Mouse (Mus musculus): ENCODE data around the gene Mboat7. TPM values are rescaled to one million over a fixed set of nuclear protein-coding genes. Genes with fewer than 3 reads are reported as not detected.

Mboat7 gene
- total and polyA plus RNA-seq, 2 experiments = 15.9 to 58.3 TPM

- no peak overlapping the region for H3K9ac ChIP-seq (ENCODE audit: low read depth, low read length)
- no peak overlapping the region for H3K27ac ChIP-seq (replicated peaks; ENCODE audit: insufficient read depth, low read depth, low read length)
- TF ChIP-seq POLR2A (IDR thresholded peaks at IDR 0.05; ENCODE audit: extremely low read depth, insufficient read depth, low read length) (no peak), CTCF (IDR thresholded peaks at IDR 0.05; ENCODE audit: low read depth, low read length) (no peak)
- no peak overlapping the region for H3K4me3 ChIP-seq (ENCODE audit: insufficient read depth, low read depth, low read length)
- 70% methylated on average over 14 of the region's 14 CpGs for WGBS
- no peaks in the 10 kb centered on the region for H3K27me3 ChIP-seq (ENCODE audit: control insufficient read depth, insufficient read depth, low read length)
- H3K36me3 ChIP-seq (ENCODE audit: control insufficient read depth, insufficient read depth, low read length) = peaks cover 15% of the 10 kb centered on the region
- peaks cover 9% of the 10 kb centered on the region for H3K4me1 ChIP-seq (ENCODE audit: control insufficient read depth, insufficient read depth, low read length)
- peaks cover 3% of the 10 kb centered on the region; the same call in 1 of the 2 replicates for H3K79me2 ChIP-seq (ENCODE audit: control insufficient read depth, insufficient read depth, low read length)
- no peak for DNase-seq (ENCODE audit: extremely low read depth, low read depth, low spot score)
These were observed 26.4 kb downstream of the Mboat7 start for GRCm38 (mm10) chr7:3666921-3667391.

- WGBS = 4% methylated on average over 45 of the region's 45 CpGs
- Histone ChIP-seq H3K79me2 (ENCODE audit: control insufficient read depth, insufficient read depth, low read length) (peaks cover 3% of the 10 kb centered on the region; the same call in 1 of the 2 replicates), H3K36me3 (ENCODE audit: control insufficient read depth, insufficient read depth, low read length) (peaks cover 22% of the 10 kb centered on the region), H3K27ac (replicated peaks; ENCODE audit: insufficient read depth, low read depth, low read length) (peak within 1 kb of the TSS; percentile 81), H3K4me1 (ENCODE audit: control insufficient read depth, insufficient read depth, low read length) (peaks cover 9% of the 10 kb centered on the region), H3K27me3 (ENCODE audit: control insufficient read depth, insufficient read depth, low read length) (no peaks in the 10 kb centered on the region), H3K9ac (ENCODE audit: low read depth, low read length) (peak within 1 kb of the TSS; percentile 83), H3K4me3 (ENCODE audit: insufficient read depth, low read depth, low read length) (peak within 1 kb of the TSS; percentile 77)
- DNase-seq (ENCODE audit: extremely low read depth, low read depth, low spot score) = peak; percentile 98
- TF ChIP-seq POLR2A (IDR thresholded peaks at IDR 0.05; ENCODE audit: extremely low read depth, insufficient read depth, low read length) (peak; percentile 97), CTCF (IDR thresholded peaks at IDR 0.05; ENCODE audit: low read depth, low read length) (no peak)
These were observed 27.9 kb downstream of the Mboat7 start, which contains the start of gene Leng1 for GRCm38 (mm10) chr7:3665215-3666114. Leng1 (minus strand) TSS chr7:3665840.

- peak overlapping the region; percentile 81 for H3K27ac ChIP-seq (replicated peaks; ENCODE audit: insufficient read depth, low read depth, low read length)
- H3K4me3 ChIP-seq (ENCODE audit: insufficient read depth, low read depth, low read length) = peak overlapping the region; percentile 77
- peaks cover 29% of the 10 kb centered on the region for H3K36me3 ChIP-seq (ENCODE audit: control insufficient read depth, insufficient read depth, low read length)
- no peak for TF ChIP-seq POLR2A (IDR thresholded peaks at IDR 0.05; ENCODE audit: extremely low read depth, insufficient read depth, low read length)
- TF ChIP-seq CTCF (IDR thresholded peaks at IDR 0.05; ENCODE audit: low read depth, low read length) = no peak
- peak overlapping the region; percentile 83 for H3K9ac ChIP-seq (ENCODE audit: low read depth, low read length)
- WGBS = 14% methylated on average over 15 of the region's 15 CpGs
- peaks cover 3% of the 10 kb centered on the region; the same call in 1 of the 2 replicates for H3K79me2 ChIP-seq (ENCODE audit: control insufficient read depth, insufficient read depth, low read length)
- H3K4me1 ChIP-seq (ENCODE audit: control insufficient read depth, insufficient read depth, low read length) = peaks cover 9% of the 10 kb centered on the region
- H3K27me3 ChIP-seq (ENCODE audit: control insufficient read depth, insufficient read depth, low read length) = no peaks in the 10 kb centered on the region
- peak; percentile 53 for DNase-seq (ENCODE audit: extremely low read depth, low read depth, low spot score)
These were observed 28.7 kb downstream of the Mboat7 start for GRCm38 (mm10) chr7:3664524-3665214.

- Histone ChIP-seq H3K4me1 (ENCODE audit: control insufficient read depth, insufficient read depth, low read length) (peaks cover 3% of the 10 kb centered on the region), H3K27me3 (ENCODE audit: control insufficient read depth, insufficient read depth, low read length) (no peaks in the 10 kb centered on the region), H3K9ac (ENCODE audit: low read depth, low read length) (no peak overlapping the region), H3K36me3 (ENCODE audit: control insufficient read depth, insufficient read depth, low read length) (peaks cover 75% of the 10 kb centered on the region), H3K4me3 (ENCODE audit: insufficient read depth, low read depth, low read length) (no peak overlapping the region), H3K79me2 (ENCODE audit: control insufficient read depth, insufficient read depth, low read length) (peaks cover 3% of the 10 kb centered on the region; the same call in 1 of the 2 replicates), H3K27ac (replicated peaks; ENCODE audit: insufficient read depth, low read depth, low read length) (no peak overlapping the region)
- no peak for TF ChIP-seq CTCF (IDR thresholded peaks at IDR 0.05; ENCODE audit: low read depth, low read length)
- TF ChIP-seq POLR2A (IDR thresholded peaks at IDR 0.05; ENCODE audit: extremely low read depth, insufficient read depth, low read length) = no peak
- DNase-seq (ENCODE audit: extremely low read depth, low read depth, low spot score) = no peak
- WGBS = 95% methylated on average over 14 of the region's 14 CpGs
These were observed 34.7 kb downstream of the Mboat7 start for GRCm38 (mm10) chr7:3658578-3658977.

GRCm38 (mm10) chr7:3656966-3657365 is 36.4 kb downstream of the Mboat7 start:
- Histone ChIP-seq H3K9ac (ENCODE audit: low read depth, low read length) (no peak overlapping the region), H3K27ac (replicated peaks; ENCODE audit: insufficient read depth, low read depth, low read length) (no peak overlapping the region), H3K4me3 (ENCODE audit: insufficient read depth, low read depth, low read length) (no peak overlapping the region), H3K27me3 (ENCODE audit: control insufficient read depth, insufficient read depth, low read length) (no peaks in the 10 kb centered on the region), H3K79me2 (ENCODE audit: control insufficient read depth, insufficient read depth, low read length) (peaks cover 3% of the 10 kb centered on the region; the same call in 1 of the 2 replicates), H3K4me1 (ENCODE audit: control insufficient read depth, insufficient read depth, low read length) (no peaks in the 10 kb centered on the region), H3K36me3 (ENCODE audit: control insufficient read depth, insufficient read depth, low read length) (peaks cover 75% of the 10 kb centered on the region)
- DNase-seq (ENCODE audit: extremely low read depth, low read depth, low spot score) = no peak
- TF ChIP-seq POLR2A (IDR thresholded peaks at IDR 0.05; ENCODE audit: extremely low read depth, insufficient read depth, low read length) = no peak
- 91% methylated on average over 4 of the region's 4 CpGs for WGBS
